Mouse (Mus musculus): ENCODE results near the gene B230104I21Rik. TPM values are rescaled to one million over a fixed set of nuclear protein-coding genes. Genes with fewer than 3 reads are reported as not detected.
A peak's percentile ranks its signal among the peaks of the same experiment; 100 is the strongest.

The B230104I21Rik gene
- total RNA-seq, 4 experiments from 2014 or later, result not detected

DNA sequence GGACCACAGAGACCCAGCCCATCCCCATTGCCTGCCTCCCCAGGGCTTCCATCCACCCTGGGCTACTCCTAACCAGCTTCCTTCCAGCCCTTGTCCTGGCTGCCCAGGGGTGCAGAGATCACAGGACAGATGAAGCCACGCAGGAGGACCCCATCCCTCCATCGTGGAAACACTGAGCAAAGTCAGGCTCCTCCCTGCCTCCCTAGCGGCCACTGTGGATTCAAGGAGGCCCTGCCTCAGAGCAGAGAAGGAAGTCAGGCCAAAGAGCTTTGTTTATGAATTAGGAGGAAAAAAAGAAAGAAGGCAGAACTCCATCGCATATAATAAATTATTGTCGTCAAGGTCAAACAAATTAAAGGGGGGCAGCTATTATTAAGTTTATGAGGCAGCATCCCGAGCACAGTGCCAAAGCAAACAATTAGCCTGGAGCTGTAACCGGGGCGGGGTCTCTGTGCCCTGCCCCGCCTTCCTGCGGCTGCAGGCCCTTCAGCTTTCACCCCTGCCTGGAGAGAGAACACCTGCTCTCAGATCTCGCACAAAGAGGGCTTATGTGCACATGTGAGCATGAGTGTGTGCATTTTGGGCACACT lies 12.4 kb downstream of the B230104I21Rik start:
- DNase-seq (ENCODE audit: low spot score in 2 of 2), result no peak

DNA sequence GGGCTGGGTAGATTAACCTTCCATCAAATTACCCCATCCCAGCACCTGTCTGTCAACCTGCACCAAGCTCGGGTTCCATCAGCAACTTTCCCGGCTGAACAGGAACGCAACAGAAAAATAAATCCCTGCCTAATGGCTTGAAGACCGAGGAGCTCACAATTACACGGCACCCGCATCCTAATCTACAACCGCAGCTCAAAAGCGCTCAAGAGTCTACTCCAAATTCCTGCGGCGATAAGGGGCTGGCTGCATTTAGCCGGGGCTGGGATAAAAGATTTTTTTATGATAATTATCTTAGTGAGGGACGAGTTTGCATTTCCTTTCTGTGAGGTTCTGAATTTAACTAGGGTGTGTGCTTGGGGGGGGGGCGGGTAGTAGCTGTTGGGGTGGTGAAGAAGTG lies 16.3 kb downstream of the B230104I21Rik start:
- DNase-seq (ENCODE audit: low spot score in 2 of 2), result no peak

DNA sequence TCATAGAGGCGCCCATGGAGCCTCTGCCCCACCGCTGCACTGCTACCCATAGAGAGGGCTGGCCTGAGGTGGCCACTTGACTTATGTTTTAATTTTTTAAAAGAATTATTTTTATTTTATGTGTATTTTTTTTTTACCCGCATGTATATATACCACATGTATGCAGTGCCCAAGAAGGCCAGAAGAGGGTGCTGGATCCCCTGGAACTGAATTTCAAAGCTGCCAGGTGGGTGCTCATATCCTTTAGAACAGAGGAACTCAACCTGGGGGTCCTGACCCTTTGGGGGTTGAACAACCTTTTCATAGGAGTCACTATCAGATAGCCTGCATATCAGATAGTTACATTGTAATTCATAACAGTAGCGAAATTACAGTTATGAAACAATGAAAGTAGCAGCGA lies 19.5 kb downstream of the B230104I21Rik start:
- no peak for DNase-seq (ENCODE audit: low spot score in 2 of 2)

DNA sequence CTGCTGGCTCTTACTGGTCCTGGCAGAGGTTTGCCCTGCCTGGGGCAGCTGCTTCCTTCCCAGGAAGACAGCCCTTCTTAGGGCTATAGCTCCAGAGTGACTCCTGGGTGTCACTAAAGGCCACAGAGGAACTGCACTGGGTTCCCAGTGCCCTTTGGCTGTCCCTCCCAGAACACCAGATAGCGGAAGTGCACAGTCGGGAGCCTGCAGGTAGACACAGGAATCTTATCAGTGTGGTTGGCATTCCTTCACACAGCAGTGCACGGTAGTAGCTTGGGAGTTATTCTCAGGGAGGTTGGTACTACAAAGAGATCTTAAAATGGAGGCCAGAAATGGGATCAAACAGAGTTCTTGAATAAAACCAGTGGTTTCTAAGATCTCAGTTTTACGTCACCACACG lies 22.4 kb downstream of the B230104I21Rik start:
- no peak for DNase-seq (ENCODE audit: low spot score in 2 of 2)

DNA sequence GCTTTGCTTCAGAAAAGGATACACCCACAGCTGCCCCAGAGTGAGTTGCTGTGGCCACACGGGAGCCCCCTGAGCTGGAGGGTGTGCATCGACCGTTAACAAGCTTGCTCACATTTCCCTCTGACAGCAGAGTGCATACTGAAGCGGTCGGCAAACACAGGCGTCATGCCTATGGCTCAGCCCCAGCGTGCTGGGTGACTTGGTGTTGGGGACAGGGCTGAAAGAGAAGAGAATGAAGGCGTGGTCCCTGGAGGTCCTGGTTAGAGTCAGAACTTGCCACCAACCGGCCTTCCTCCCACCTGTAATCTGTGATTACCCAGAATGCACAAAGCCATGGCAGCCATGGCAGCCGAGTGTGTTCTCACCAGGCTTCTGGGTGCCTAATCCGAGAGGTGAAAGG lies 22.9 kb downstream of the B230104I21Rik start:
- no peak for DNase-seq (ENCODE audit: low spot score in 2 of 2)

DNA sequence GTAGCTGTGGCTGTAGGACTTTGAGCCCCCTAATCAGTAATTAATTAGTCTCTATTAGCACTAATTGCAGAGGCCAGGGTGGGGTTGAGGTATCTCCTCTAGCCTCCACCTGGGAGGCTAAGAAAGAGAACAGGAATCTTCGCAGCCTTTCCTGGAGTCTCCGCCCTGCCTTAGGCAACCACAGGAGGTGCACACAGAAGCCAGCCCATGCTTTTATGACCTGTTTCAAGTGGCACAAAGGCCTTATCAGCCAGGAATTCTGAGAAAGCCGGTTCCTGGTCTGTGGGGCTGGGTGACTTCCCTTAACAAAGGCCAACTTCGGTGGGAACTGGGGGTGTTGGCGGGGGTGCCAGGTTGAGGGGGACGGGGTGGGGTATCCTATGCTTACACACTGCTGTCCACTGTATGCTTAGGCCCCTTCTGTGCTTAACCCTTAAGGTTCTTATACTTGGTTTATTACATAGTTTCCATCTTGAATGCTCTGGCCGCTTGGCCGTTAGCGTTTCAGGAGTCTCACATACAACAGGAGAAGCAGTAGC lies 23.9 kb downstream of the B230104I21Rik start:
- DNase-seq (ENCODE audit: low spot score in 2 of 2), result no peak

DNA sequence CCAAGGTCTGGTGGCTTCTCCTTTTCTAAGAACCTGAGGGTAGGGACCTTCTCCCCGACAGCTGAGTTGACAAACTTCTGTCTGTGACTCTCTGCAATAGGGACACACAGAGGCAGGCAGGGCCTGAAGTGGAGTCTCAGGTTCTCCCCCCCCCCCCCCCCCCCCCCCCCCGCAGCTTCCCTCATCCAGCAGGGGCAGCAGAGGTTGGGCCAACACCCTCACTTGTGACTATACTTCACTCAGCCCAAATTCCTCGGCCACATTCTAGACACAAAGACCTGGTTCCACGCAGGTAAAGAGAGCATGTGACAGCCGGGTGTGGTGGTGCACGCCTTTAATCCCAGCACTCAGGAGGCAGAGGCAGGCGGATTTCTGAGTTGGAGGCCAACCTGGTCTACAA lies 24.5 kb downstream of the B230104I21Rik start:
- no peak for DNase-seq (ENCODE audit: low spot score in 2 of 2)

DNA sequence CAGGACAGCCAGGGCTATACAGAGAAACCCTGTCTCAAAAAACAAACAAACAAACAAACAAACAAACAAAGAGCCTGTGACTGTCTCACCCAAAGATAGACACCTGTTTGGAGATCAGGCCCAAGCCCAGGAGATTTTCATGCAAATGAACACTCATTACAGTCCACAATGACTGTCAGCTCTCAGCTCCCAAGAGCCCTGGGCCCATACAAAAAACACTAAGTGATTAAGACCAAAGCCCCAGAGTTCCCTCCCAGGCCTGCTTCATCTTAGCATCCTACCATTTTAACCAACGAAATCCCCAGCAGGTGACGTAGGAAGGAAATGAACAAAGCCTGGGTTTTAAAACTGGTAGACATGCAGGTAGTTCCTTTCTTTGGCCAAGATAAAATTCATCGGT lies 24.9 kb downstream of the B230104I21Rik start:
- DNase-seq (ENCODE audit: low spot score in 2 of 2), result no peak

DNA sequence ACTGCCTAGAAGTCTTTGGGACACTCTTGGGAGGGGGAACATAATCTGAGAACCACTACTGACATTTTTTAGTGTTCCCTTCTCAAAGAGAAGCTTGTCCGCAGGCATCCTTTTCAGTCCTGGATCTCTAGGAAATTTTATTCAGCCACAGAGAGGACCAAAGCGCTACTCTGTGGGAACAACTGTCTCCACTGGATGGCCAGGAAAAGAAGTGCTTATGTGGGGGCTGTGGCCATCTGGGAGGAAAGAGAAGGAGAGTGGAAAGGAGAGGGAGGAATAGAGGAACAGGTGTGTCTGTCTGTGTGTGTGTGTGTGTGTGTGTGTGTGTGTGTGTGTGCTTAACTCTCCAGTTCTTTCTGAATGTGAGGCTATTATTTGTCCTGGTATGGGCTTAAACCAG lies 28.8 kb downstream of the B230104I21Rik start:
- peak in 1 of 2 experiments; percentile 18 for DNase-seq (ENCODE audit: low spot score in 2 of 2)

DNA sequence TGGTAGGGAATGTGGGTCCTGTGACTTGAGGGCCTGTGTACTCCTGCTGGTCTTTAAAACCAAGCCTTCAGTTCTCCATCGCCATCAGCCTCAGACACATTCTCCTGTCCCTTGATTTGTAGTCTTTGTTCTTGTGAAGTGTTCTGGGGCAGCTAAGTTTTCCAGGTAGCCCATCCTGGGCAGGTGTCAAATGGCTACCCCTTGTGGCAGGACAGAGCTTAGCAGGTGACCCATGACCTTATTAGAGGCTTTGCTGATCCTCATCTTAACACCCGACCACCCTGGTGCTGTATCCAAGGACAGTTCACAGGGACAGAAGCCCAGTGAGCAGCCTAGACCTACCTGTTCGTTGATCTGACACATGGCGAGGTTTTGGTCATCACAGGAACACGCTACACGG lies 30.9 kb downstream of the B230104I21Rik start:
- DNase-seq (ENCODE audit: low spot score in 2 of 2), result no peak

DNA sequence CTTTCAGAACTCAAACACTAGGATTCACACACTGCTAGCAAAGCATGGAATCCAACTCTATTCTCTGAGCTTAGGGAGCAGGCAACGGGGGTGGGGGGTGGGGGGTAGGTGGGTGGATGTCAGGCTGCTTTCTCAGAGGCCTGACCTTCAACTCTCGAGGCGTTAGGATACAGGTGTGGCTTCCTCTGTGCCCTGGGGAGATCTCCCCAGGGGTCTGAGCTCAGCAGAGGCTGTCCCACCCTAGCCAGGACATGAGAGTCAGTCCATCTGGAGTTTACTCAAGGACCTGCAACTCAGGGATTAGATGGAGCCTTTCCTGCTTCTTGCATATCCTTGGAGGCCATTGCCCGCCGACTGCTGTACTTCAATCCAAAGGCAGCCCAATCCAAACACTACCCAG lies 33.2 kb downstream of the B230104I21Rik start:
- no peak for DNase-seq (ENCODE audit: low spot score in 2 of 2)

DNA sequence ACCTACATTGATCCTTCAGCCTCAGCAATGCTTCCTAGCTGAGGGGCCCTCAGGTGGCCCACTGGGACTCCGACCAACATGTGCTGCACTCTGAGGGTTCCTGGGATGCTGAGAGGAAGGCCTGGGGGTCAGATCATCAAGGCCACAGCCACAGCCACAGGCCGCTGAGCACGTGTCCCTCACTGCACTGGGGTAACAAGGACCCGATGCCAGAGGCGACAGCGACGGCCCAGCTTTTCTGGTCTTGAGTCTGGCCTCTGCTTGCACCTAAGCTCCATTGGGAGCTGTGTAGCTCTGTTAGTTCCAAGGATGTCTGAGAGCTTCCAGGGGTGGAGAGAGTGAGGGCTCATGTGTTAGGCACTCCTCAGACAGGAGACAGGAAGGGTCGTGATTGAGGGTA lies 34.9 kb downstream of the B230104I21Rik start:
- DNase-seq (ENCODE audit: low spot score in 2 of 2), result no peak

DNA sequence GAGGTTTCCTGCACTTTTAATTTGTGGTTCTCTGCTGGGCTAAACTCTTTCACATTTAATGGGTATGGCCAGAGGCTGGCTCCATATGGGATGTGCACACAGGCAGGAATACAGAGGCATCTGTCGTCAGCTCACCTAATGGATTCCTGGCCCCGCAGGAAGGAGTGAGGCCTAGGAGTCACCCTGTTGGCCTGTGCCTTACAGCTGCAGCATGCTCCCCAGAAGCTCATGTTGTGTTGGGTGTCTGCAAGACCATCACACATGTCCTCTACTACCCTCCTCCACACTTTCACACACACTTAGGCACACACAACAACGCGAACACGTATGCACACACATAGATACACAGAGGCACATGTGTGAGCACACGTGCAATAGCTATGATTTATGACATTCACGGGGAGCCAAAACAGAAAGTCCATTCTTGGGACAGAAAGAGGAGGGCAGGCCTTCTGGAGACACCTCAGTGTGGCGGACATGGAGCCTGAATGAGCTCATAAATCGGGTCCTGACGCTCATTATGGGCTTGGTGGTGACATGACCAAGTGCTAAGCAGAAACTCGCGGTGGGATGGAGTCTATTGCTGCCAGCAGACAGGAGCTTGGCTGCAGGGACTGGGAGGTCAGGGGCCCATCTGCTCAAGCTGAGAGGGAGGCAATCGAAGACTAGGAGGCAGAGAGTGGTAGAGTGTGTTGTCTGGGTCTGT lies 35.8 kb downstream of the B230104I21Rik start:
- DNase-seq (ENCODE audit: low spot score in 2 of 2), result no peak

DNA sequence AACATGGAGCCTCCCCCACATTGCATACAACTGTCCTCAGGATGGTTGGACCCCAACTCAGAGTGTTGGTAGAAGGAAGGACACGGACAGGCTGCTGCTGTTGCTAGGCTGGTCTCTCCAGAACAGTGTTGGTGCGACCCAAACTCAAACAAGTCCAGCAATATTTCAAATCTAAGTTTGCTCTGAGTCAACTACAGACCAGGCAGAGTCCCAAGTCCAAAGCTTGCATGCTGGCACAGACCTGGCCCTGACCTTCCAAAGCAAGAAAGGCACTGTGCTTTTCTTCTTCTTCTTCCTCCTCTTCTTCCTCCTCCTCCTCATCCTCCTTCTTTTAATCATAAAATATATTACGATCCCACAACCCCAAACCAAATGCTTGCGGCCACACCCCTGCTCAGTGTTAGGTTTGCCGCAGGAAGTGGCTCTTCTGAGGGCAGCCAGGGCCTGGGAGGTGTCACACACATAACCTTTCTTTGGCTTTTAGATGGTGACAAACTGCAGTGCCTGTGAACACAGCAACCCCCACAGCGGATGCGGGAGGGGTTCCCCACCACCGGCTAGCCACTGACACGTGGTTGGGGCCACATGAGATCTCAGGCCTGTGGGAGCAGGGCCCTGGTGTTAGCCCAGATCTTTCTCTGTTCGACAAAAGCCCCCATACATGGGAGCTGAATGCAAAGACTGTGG lies 40.2 kb downstream of the B230104I21Rik start:
- no peak for DNase-seq (ENCODE audit: low spot score in 2 of 2)

DNA sequence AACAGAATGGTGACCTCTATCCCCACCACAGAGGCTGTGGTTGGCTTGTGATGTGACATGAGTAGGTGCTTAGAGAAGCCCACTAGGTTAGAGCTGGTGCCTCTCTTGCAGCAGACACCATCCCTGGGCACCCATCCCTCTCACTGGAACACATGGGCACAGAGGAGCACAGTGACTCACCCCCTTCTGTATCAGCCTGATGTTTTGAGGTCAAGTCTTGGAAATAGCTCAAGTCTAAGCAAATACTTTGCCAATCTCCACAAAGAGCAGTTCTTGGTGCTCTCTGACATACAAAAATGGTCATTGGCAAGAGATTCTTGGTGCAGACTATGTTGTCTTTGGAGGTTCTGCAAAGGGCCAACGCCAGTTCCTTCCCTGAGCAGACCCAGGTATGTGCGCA lies 42.9 kb downstream of the B230104I21Rik start:
- DNase-seq (ENCODE audit: low spot score in 2 of 2), result no peak

DNA sequence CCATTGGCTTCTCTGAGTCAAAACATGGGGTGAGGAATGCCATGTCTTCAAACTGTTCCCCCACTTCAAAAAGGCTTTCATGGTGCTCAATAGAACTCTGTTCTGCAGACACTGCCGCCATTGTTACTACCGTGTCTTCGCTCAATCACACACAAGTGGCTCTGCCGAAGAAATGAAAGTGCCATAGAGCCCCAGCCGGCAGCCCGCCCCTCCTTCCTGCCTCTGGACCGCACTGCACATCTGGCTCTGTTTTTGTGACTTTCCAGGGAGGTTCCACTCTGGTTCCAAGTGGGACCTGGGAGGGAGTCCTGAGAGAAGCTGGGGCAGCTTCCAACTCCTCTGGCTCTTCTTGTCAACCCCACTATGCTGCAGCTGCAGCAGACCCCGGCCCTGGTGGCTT lies 49.3 kb downstream of the B230104I21Rik start:
- no peak for DNase-seq (ENCODE audit: low spot score in 2 of 2)

DNA sequence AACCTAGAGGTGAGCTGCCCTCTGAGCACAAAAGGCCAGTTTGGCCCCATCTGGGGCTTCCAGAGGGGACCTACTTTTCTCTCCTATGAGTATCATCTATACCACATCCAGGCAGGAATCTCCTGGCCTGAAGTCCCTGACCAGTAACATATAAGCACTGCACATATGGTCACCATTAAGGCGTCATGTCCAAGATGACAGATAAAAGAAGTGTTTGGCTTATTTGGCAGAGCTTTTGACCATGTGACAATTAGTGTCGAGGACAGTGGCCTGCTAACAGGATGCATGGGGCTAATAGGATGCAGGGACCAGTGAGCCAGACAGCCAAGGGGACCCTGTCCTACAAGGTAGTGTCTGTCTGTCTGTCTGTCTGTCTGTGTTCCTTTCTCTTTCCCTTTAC lies 50.0 kb downstream of the B230104I21Rik start:
- DNase-seq (ENCODE audit: low spot score in 2 of 2), result no peak

DNA sequence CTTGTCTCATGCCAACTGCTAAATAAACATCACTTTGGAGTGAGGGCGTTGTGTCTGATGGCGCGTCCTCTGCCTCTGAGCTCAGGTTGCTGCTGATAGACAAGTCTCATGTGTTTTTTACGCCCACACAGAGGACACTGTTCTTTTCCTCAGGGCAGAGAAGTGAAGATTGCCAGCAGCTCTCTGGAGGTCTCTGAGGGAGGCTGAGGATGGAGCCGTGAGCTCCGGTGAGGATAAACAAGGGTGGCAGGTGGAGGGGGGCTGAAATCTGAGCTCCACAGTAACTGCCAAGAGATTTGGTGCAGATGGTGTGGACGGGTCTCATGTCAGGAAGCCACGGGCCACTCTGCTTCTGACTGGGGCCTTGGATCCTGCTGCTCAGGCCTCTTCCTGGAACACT lies 50.9 kb downstream of the B230104I21Rik start:
- no peak for DNase-seq (ENCODE audit: low spot score in 2 of 2)

DNA sequence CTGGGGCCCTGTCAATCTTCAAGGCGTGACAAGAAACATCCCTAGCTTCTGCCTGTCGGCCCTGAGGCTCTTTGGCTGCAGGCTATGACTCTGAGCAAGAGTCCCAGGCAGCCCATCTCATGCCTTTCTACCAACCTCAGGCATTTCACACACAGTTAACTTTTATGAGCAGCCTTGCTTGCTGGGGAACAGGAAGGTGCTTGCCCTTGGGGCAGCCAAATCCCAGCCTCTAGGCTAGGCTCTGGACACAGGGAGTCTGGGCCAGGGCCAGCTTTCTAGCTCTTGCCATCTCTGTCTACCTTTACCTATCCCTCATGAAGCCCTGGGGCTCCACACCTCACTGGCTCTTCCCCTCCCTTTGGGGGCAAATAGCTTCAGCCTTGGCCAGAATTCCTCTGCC lies 53.7 kb downstream of the B230104I21Rik start:
- no peak for DNase-seq (ENCODE audit: low spot score in 2 of 2)

DNA sequence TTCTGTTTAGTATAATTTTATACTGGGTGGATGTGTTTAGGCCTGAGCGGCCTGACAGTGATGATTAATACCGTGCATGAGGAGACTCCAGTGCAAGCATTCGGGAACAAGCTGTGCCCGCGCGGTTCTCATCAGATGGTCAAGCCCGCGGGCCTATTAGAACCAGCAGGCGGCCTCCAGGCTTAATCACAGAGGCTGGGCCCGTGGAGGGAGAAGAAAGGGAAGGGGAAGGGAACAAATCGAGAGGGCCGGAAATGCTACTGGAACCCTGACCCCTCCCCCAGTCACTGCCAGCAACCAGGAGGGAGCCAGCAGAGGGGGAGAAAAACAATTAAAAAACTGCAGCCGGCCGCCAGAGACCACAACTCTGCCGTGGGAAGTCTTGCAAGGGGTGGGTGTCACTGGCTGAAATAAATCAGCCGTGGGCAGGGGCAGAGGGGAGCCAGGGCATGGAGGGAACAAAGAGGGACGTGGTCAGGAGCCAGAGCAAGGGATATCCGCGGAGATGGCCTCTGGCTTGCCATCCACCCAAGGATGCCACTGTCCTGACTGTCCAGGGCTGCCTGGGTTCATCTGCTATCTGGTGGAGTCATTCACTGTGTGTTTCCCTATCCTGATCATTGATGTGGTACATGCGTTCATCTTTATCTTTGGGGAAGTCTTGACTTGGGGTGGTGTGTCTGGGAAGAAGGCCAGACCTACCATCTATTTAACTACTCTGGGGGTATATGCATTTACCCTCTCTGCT lies 54.6 kb downstream of the B230104I21Rik start:
- DNase-seq (ENCODE audit: low spot score in 2 of 2), result no peak

DNA sequence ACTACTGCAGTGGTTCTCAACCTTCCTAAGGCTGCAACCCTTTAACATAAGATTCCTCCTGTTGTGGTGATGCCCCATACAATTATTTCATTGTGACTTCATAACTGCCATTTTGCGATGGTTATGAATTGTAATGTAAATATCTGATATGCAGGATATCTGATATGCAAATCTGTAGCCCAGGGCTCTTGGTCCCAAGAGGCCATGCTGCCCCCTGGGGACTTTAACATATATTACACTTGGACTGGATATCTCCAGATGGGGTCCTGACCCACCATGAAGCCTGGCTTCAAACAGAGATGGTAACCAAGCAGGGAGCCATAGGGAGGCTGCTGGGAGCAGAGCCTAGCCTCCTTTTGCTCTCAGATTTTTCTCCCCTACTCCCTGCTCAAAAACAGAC lies 56.7 kb downstream of the B230104I21Rik start:
- DNase-seq (ENCODE audit: low spot score in 2 of 2), result no peak
